Mouse (Mus musculus) large intestine, adult 2 months (tissue): ENCODE results near the gene Map7d1. TPM values are rescaled to one million over a fixed set of nuclear protein-coding genes. Genes with fewer than 3 reads are reported as not detected.

Experiments
- polyA plus RNA-seq: library from polyadenylated mRNA; depleted of rRNA; stranded (reverse); fragments of >200 nt; gene quantifications from 2 replicates; pipeline ENCODE4 v1.2.3, GENCODE M21; 2012; rRNA removed

The Map7d1 gene
- polyA plus RNA-seq, 1 experiment, result 26.5 TPM

Other genes starting within 250 kb of the Map7d1 start
- gene Csf3r, start 231.8 kb downstream of the Map7d1 start, polyA plus RNA-seq, result 2.0 and 4.2 TPM in 2 replicates
- 35.8 and 48.3 TPM in 2 replicates for gene Mrps15, start 209.4 kb downstream of the Map7d1 start, polyA plus RNA-seq
- 1.1 TPM in 2 replicates for gene Oscp1, start 197.8 kb downstream of the Map7d1 start, polyA plus RNA-seq
- 30.7 and 31.3 TPM in 2 replicates for gene Lsm10, start 159.7 kb downstream of the Map7d1 start, polyA plus RNA-seq
- gene Stk40, start 152.4 kb downstream of the Map7d1 start, polyA plus RNA-seq, result 24.4 and 24.6 TPM in 2 replicates
- gene Eva1b, start 108.6 kb downstream of the Map7d1 start, polyA plus RNA-seq, result 21.2 and 24.3 TPM in 2 replicates
- 2.4 and 5.0 TPM in 2 replicates for gene Sh3d21, start 92.9 kb downstream of the Map7d1 start, polyA plus RNA-seq
- gene Thrap3, start 53.6 kb downstream of the Map7d1 start, polyA plus RNA-seq, result 35.4 and 48.1 TPM in 2 replicates
- gene Trappc3, start 6.0 kb upstream of the Map7d1 start, polyA plus RNA-seq, result 42.3 and 44.3 TPM in 2 replicates
- 1.9 and 2.3 TPM in 2 replicates for gene Col8a2, start 30.4 kb upstream of the Map7d1 start, polyA plus RNA-seq
- gene Adprhl2, start 65.4 kb upstream of the Map7d1 start, polyA plus RNA-seq, result 24.7 and 27.9 TPM in 2 replicates
- gene Tekt2, start 69.3 kb upstream of the Map7d1 start, polyA plus RNA-seq, result 0.58 and 1.4 TPM in 2 replicates
- gene Ago3, start 173.2 kb upstream of the Map7d1 start, polyA plus RNA-seq, result 4.4 and 12.4 TPM in 2 replicates
- 6.2 and 11.0 TPM in 2 replicates for gene Ago1, start 212.2 kb upstream of the Map7d1 start, polyA plus RNA-seq